ENCODE assay signal across 8 mouse cellular contexts in the genomic region with DNA sequence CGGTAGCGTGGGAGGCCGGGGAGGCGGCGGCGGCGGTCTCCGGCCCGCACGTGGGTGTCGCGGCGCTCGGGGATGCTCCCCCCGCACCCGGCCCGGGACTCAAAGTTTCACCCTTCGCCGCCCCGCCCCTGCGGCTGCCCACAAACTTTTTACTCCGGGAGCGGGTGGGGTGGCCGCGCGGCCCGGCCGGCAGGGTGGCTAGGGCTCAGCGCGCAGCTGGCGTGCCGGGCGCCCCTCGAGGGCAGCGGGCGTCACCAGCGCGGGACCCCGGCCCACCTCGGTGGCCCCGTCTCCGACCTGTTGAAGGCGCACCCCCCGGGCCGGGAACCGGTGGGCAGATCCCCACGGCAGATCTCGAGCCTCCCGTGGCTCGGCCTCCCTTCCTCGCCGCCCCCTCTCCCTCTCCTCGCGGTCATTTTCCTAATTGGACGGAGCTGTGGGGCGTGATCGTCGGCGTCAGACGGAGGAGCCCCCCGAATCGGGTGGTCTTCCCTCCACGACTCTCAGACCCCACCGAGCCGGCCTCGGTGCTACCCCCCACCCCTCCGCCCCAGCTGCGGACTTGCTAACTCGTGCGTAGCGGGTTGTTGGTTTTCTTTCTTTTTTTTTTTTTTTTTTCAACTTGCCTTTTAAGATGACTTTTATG. TPM values are rescaled to one million over a fixed set of nuclear protein-coding genes. Genes with fewer than 3 reads are reported as not detected.
DNase-seq lines count a peak whose midpoint lies in the region; ATAC-seq and TF ChIP-seq lines count a peak whose summit lies in the region.

No protein-coding gene starts in this region.

- H3K9ac ChIP-seq in heart, postnatal 0 days (replicated peaks; ENCODE audit: low read depth, low read length) = peak overlapping the region; percentile 96
- H3K9ac ChIP-seq in neural tube, embryonic 15.5 days (replicated peaks) = peak overlapping the region; percentile 65

- peak overlapping the region; percentile 98 for H3K4me2 ChIP-seq in heart, postnatal 0 days (ENCODE audit: low read depth, low read length)
- H3K4me2 ChIP-seq in neural tube, embryonic 15.5 days = peak overlapping the region; percentile 89

- DNase-seq in 416B (ENCODE audit: low read depth) = peak; percentile 68
- DNase-seq in adrenal gland, postnatal 36 days = peak; percentile 84 to 93
- peak; percentile 64 for DNase-seq in forebrain, embryonic 10.5 days (ENCODE audit: extremely low spot score, low spot score)
- DNase-seq in heart, postnatal 0 days (ENCODE audit: low spot score) = peak; percentile 51
- peak; percentile 82 to 94 for DNase-seq in kidney, postnatal 25 days
- DNase-seq in lung, adult 2 months = peak; percentile 78
- DNase-seq in thymus, adult 18-20 months = peak; percentile 61 to 70

- peaks cover 23% of the 10 kb centered on the region for H3K36me3 ChIP-seq in forebrain, embryonic 10.5 days (replicated peaks)
- H3K36me3 ChIP-seq in heart, postnatal 0 days (replicated peaks; ENCODE audit: control insufficient read depth, insufficient read depth, low read length) = no peaks in the 10 kb centered on the region
- H3K36me3 ChIP-seq in neural tube, embryonic 15.5 days = no peaks in the 10 kb centered on the region

- 0 out of 2 replicates have a peak, but pooled peaks have one; percentile 38 for TF ChIP-seq POLR2A in lung, adult 2 months (IDR thresholded peaks at IDR 0.05; ENCODE audit: borderline replicate concordance, extremely low read depth, low read depth, low read length)

- H3K4me1 ChIP-seq in forebrain, embryonic 10.5 days = peaks cover 72% of the 10 kb centered on the region
- H3K4me1 ChIP-seq in heart, postnatal 0 days (ENCODE audit: control insufficient read depth, insufficient read depth) = peaks cover 21% of the 10 kb centered on the region; the same call in 1 of the 2 replicates
- peaks cover 6% of the 10 kb centered on the region for H3K4me1 ChIP-seq in lung, adult 2 months (ENCODE audit: control insufficient read depth, insufficient read depth, low read length)
- H3K4me1 ChIP-seq in neural tube, embryonic 15.5 days = peaks cover 50% of the 10 kb centered on the region

- no peak for TF ChIP-seq EP300 in heart, postnatal 0 days (IDR thresholded peaks at IDR 0.05; ENCODE audit: low read depth)

- H3K27me3 ChIP-seq in forebrain, embryonic 10.5 days (ENCODE audit: poor library complexity, severe bottlenecking) = no peaks in the 10 kb centered on the region
- no peaks in the 10 kb centered on the region for H3K27me3 ChIP-seq in heart, postnatal 0 days (ENCODE audit: control insufficient read depth, insufficient read depth, low read length)
- H3K27me3 ChIP-seq in neural tube, embryonic 15.5 days (replicated peaks) = no peaks in the 10 kb centered on the region

- TF ChIP-seq CTCF in heart, postnatal 0 days (IDR thresholded peaks at IDR 0.05; ENCODE audit: low read depth) = no peak
- TF ChIP-seq CTCF in lung, adult 2 months (IDR thresholded peaks at IDR 0.05; ENCODE audit: insufficient read depth, low read length) = no peak

- peak overlapping the region; percentile 99 for H3K27ac ChIP-seq in forebrain, embryonic 10.5 days
- H3K27ac ChIP-seq in heart, postnatal 0 days (ENCODE audit: low read depth) = peak overlapping the region; percentile 97
- peak overlapping the region; percentile 75 for H3K27ac ChIP-seq in neural tube, embryonic 15.5 days (replicated peaks)

- peak; percentile 25 for ATAC-seq in heart, postnatal 0 days (ENCODE audit: insufficient read depth, low read depth)
- peak; percentile 29 for ATAC-seq in neural tube, embryonic 15.5 days (ENCODE audit: low FRiP score)

- no peaks in the 10 kb centered on the region for H3K9me3 ChIP-seq in forebrain, embryonic 10.5 days
- no peaks in the 10 kb centered on the region for H3K9me3 ChIP-seq in heart, postnatal 0 days (replicated peaks; ENCODE audit: control insufficient read depth, low read length)
- H3K9me3 ChIP-seq in neural tube, embryonic 15.5 days (replicated peaks) = no peaks in the 10 kb centered on the region

- peak overlapping the region; percentile 94 for H3K4me3 ChIP-seq in forebrain, embryonic 10.5 days
- peak overlapping the region; percentile 93 for H3K4me3 ChIP-seq in heart, postnatal 0 days (ENCODE audit: low read depth, low read length)
- H3K4me3 ChIP-seq in lung, adult 2 months (replicated peaks; ENCODE audit: extremely low read depth, low read depth, low read length) = peak overlapping the region; percentile 93
- peak overlapping the region; percentile 67 for H3K4me3 ChIP-seq in neural tube, embryonic 15.5 days (replicated peaks)

- WGBS in forebrain, embryonic 10.5 days = under 1% methylated on average over 66 of the region's 71 CpGs
- under 1% methylated on average over 25 of the region's 71 CpGs for WGBS in heart, postnatal 0 days
- under 1% methylated on average over 37 of the region's 71 CpGs for WGBS in lung, adult 2 months
- 1% methylated on average over 43 of the region's 71 CpGs for WGBS in neural tube, embryonic 15.5 days

RNA-seq across cellular contexts. Expression of gene Zfp710, which starts 2.5 kb away (rescaled TPM):
- total RNA-seq in adrenal gland, postnatal 36 days (2021) = 10 to 100 TPM; 14.2 to 15.5 TPM
- polyA plus RNA-seq in forebrain, embryonic 10.5 days (2016; fragmentation: Nextera tagmentation; extraction: Ambion mirVana) = 33.3 and 33.4 TPM in 2 replicates
- 25.5 and 29.7 TPM in 2 replicates for total RNA-seq in heart, postnatal 0 days (2014; rRNA removed; ENCODE audit: low replicate concordance)
- 7.5 TPM in 2 replicates for polyA plus RNA-seq in heart, postnatal 0 days (2015; fragmentation: Nextera tagmentation; extraction: Ambion mirVana)
- 60.0 and 65.8 TPM in 2 replicates for polyA plus RNA-seq in lung, adult 2 months (2012; rRNA removed)
- polyA plus RNA-seq in neural tube, embryonic 15.5 days (2015; fragmentation: Nextera tagmentation; extraction: Ambion mirVana) = 11.6 and 13.9 TPM in 2 replicates

Comparison
In these comparisons a context has a peak if more than half of its experiments do, and no peak if none do; other contexts are left out.
1. Peak in every context shown above with its lines: DNase-seq, ATAC-seq, H3K4me3 ChIP-seq and H3K27ac ChIP-seq.